Mouse (Mus musculus): ENCODE measurements at regions not wholly inside any gene's neighbourhood (a gene's known extent, or its start where the extent isn't known, plus 50 kb on each side); places are given as distances from the start of the nearest gene placed in this dataset.

DNA sequence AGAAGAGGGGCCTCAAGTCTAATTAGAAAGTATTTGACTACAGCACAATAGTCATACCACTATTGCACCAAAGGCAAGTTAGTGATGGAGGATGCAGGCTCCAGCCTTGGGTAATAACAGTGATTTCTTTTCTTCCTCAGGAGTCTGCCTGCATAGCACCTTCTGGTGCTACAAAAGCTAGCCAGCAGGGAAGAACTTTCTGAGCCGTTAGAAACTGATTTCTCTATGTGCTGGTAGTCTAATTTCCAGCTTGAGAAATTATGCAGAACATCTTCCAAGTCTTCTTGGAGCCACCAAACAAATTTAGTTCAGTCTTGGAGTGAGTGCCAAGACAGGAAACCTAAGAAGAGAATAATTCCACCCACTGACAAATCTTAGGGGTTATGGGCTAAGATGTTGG lies 115.2 kb upstream of the Foxa2 start:
- Histone ChIP-seq H3K4me2 (replicated peaks; ENCODE audit: low read depth) (no peak overlapping the region), H3K27me3 (ENCODE audit: control insufficient read depth, insufficient read depth, low read length) (no peaks in the 10 kb centered on the region), H3K9me3 (ENCODE audit: control insufficient read depth, low read length) (no peaks in the 10 kb centered on the region), H3K4me1 (replicated peaks; ENCODE audit: control insufficient read depth, insufficient read depth) (no peaks in the 10 kb centered on the region), H3K36me3 (ENCODE audit: control insufficient read depth, insufficient read depth, low read length) (no peaks in the 10 kb centered on the region), H3K4me3 (ENCODE audit: low read depth, low read length) (no peak overlapping the region), H3K9ac (ENCODE audit: low read length) (no peak overlapping the region), H3K27ac (replicated peaks) (no peak overlapping the region)
- no peak for DNase-seq (ENCODE audit: low spot score)
- WGBS: 49% methylated on average over 1 of the region's 1 CpGs
- TF ChIP-seq CTCF (IDR thresholded peaks at IDR 0.05; ENCODE audit: low read depth) (no peak), EP300 (optimal IDR thresholded peaks at IDR 0.05) (no peak)
- no peak for ATAC-seq (ENCODE audit: low FRiP score, low TSS enrichment)

DNA sequence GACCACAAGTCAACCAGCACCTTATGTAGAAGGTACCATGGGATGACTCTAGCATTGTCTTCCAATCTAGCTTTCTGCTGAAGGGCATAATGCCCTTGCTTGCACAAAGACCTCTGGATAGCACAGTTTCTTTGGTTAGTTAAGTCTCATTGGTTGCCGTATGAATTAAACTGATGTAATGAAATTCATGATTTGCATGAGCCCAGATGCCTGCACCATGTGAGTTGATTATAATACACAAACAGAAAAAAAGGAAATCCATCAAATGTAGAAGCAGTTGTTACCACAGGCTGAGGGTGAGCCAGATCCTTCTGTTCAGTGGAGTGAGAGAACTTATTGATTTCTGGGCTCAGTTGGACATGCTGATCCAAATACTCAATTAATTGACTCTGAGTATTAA lies 115.8 kb upstream of the Foxa2 start:
- H3K4me2 ChIP-seq (replicated peaks; ENCODE audit: low read depth): no peak overlapping the region
- H3K27ac ChIP-seq (replicated peaks): no peak overlapping the region
- ATAC-seq (ENCODE audit: low FRiP score, low TSS enrichment): no peak
- H3K9ac ChIP-seq (ENCODE audit: low read length): no peak overlapping the region
- no peaks in the 10 kb centered on the region for H3K36me3 ChIP-seq (ENCODE audit: control insufficient read depth, insufficient read depth, low read length)
- no peak for DNase-seq (ENCODE audit: low spot score)
- H3K4me1 ChIP-seq (replicated peaks; ENCODE audit: control insufficient read depth, insufficient read depth): no peaks in the 10 kb centered on the region
- no peaks in the 10 kb centered on the region for H3K27me3 ChIP-seq (ENCODE audit: control insufficient read depth, insufficient read depth, low read length)
- no peaks in the 10 kb centered on the region for H3K9me3 ChIP-seq (ENCODE audit: control insufficient read depth, low read length)
- WGBS: 86% methylated on average over 1 of the region's 1 CpGs
- H3K4me3 ChIP-seq (ENCODE audit: low read depth, low read length): no peak overlapping the region
- no peak for TF ChIP-seq CTCF (IDR thresholded peaks at IDR 0.05; ENCODE audit: low read depth)
- TF ChIP-seq EP300 (optimal IDR thresholded peaks at IDR 0.05): no peak

DNA sequence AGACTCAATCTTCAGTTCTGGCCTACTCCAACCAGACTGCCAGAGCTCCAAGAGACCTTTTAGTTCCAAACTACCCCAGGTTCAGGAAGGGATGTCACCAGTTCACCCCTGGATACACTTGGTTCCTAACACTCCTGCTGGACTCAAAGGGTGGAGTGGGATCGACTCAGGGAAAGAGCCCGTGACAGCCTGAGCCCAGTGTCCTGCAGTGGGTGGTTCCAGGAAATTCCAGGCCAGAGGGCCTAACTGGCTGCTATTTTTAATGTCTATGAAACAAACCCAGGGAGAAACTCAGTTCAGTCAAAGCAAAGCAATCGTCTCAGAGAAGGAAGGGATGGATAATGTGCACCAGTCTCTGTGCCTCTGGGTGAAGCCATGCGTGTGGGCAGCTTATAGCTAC lies 124.3 kb upstream of the Foxa2 start:
- Histone ChIP-seq H3K9ac (ENCODE audit: low read length) (no peak overlapping the region), H3K36me3 (ENCODE audit: control insufficient read depth, insufficient read depth, low read length) (no peaks in the 10 kb centered on the region), H3K4me3 (ENCODE audit: low read depth, low read length) (no peak overlapping the region), H3K9me3 (ENCODE audit: control insufficient read depth, low read length) (no peaks in the 10 kb centered on the region), H3K27me3 (ENCODE audit: control insufficient read depth, insufficient read depth, low read length) (no peaks in the 10 kb centered on the region), H3K4me2 (replicated peaks; ENCODE audit: low read depth) (no peak overlapping the region), H3K4me1 (replicated peaks; ENCODE audit: control insufficient read depth, insufficient read depth) (no peaks in the 10 kb centered on the region), H3K27ac (replicated peaks) (0 out of 2 replicates have a peak overlapping the region, but pooled peaks have one; percentile 24)
- TF ChIP-seq CTCF (IDR thresholded peaks at IDR 0.05; ENCODE audit: low read depth) (no peak), EP300 (optimal IDR thresholded peaks at IDR 0.05) (no peak)
- 58% methylated on average over 4 of the region's 4 CpGs for WGBS
- DNase-seq (ENCODE audit: low spot score) (no peak), ATAC-seq (ENCODE audit: low FRiP score, low TSS enrichment) (no peak)

DNA sequence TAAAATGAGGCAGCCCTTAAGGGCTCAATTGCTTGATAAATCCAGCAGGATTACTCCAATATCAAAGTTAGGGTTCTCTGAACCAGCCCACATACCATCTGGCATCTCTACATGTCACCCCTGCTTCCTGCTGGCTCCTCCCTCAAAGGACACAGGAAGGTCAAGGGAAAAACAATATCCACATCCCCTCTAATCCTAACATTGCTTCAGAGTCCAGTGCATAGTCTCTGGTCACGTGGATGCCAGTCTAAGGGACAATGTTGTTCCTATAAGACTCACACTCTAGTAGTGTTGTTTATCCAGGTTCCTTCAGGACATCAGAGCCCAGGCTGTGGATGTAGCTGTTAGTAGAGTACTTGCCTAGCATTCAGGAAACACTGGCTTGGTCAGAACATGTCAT lies 124.9 kb upstream of the Foxa2 start:
- Histone ChIP-seq H3K9me3 (ENCODE audit: control insufficient read depth, low read length) (no peaks in the 10 kb centered on the region), H3K9ac (ENCODE audit: low read length) (no peak overlapping the region), H3K27me3 (ENCODE audit: control insufficient read depth, insufficient read depth, low read length) (no peaks in the 10 kb centered on the region), H3K27ac (replicated peaks) (0 out of 2 replicates have a peak overlapping the region, but pooled peaks have one; percentile 24), H3K4me1 (replicated peaks; ENCODE audit: control insufficient read depth, insufficient read depth) (no peaks in the 10 kb centered on the region), H3K4me3 (ENCODE audit: low read depth, low read length) (no peak overlapping the region), H3K4me2 (replicated peaks; ENCODE audit: low read depth) (no peak overlapping the region), H3K36me3 (ENCODE audit: control insufficient read depth, insufficient read depth, low read length) (no peaks in the 10 kb centered on the region)
- TF ChIP-seq CTCF (IDR thresholded peaks at IDR 0.05; ENCODE audit: low read depth): no peak
- no peak for TF ChIP-seq EP300 (optimal IDR thresholded peaks at IDR 0.05)
- no peak for ATAC-seq (ENCODE audit: low FRiP score, low TSS enrichment)
- no peak for DNase-seq (ENCODE audit: low spot score)
- WGBS: 61% methylated on average over 1 of the region's 1 CpGs

DNA sequence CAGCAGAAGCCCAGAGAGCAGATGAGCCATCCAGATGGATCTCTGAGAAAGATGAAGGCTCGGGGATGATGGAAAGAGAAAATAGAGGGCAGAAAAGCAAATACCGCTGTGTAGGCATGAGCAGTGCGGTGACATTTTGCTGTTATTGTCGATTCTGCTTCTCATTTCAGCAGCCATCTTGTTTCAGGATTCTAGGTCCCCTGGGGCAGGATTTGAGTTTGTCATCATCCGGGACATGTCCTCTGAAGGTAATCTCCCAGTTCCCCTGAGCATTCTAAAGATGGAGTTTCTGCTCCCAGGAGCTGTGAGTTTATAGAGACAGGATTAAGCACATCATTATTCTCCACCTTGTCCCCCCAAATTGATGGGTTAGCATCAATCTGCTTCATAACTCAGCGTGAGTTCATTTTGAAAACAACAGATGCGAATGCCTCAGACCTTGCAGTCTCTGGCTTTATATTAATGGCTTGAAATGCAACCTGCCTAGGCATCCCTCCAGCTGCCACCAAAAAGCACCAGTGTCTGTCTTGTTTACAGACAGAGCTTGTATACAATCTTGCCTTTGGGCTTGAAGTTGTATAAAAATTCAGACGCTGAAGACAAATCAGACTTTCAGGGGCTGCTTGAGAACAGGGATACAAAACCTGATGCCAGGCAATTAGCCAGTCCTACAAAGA lies 128.6 kb upstream of the Foxa2 start:
- H3K4me3 ChIP-seq (ENCODE audit: low read depth, low read length): no peak overlapping the region
- TF ChIP-seq CTCF (IDR thresholded peaks at IDR 0.05; ENCODE audit: low read depth) (no peak), EP300 (optimal IDR thresholded peaks at IDR 0.05) (no peak)
- H3K36me3 ChIP-seq (ENCODE audit: control insufficient read depth, insufficient read depth, low read length): no peaks in the 10 kb centered on the region
- H3K9me3 ChIP-seq (ENCODE audit: control insufficient read depth, low read length): no peaks in the 10 kb centered on the region
- WGBS: 74% methylated on average over 8 of the region's 8 CpGs
- H3K4me1 ChIP-seq (replicated peaks; ENCODE audit: control insufficient read depth, insufficient read depth): no peaks in the 10 kb centered on the region
- H3K9ac ChIP-seq (ENCODE audit: low read length): no peak overlapping the region
- no peaks in the 10 kb centered on the region for H3K27me3 ChIP-seq (ENCODE audit: control insufficient read depth, insufficient read depth, low read length)
- DNase-seq (ENCODE audit: low spot score): no peak
- H3K4me2 ChIP-seq (replicated peaks; ENCODE audit: low read depth): no peak overlapping the region
- H3K27ac ChIP-seq (replicated peaks): no peak overlapping the region
- ATAC-seq (ENCODE audit: low FRiP score, low TSS enrichment): no peak

DNA sequence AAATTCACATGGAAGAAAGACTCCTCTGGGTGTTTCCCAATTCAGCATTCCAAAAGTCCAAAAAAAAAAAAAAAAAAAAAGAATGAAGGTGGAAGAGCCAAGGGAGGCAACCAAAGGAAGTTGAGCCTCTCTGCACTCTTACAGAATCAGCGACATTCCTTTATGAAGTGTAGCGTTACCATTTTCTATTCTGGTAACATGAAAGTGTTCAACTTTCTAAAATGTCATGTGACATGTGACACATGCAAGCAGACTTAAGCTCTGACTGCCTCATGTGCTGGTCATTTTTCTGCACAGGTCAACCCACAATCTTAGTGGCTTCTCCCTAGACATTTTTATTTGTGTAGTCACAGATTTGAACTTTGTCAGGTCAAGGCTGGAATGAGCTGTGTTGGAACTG lies 133.5 kb upstream of the Foxa2 start:
- Histone ChIP-seq H3K4me1 (replicated peaks; ENCODE audit: control insufficient read depth, insufficient read depth) (no peaks in the 10 kb centered on the region), H3K4me2 (replicated peaks; ENCODE audit: low read depth) (no peak overlapping the region), H3K36me3 (ENCODE audit: control insufficient read depth, insufficient read depth, low read length) (no peaks in the 10 kb centered on the region), H3K27me3 (ENCODE audit: control insufficient read depth, insufficient read depth, low read length) (no peaks in the 10 kb centered on the region), H3K4me3 (ENCODE audit: low read depth, low read length) (no peak overlapping the region), H3K27ac (replicated peaks) (no peak overlapping the region), H3K9me3 (ENCODE audit: control insufficient read depth, low read length) (no peaks in the 10 kb centered on the region), H3K9ac (ENCODE audit: low read length) (no peak overlapping the region)
- TF ChIP-seq EP300 (optimal IDR thresholded peaks at IDR 0.05): no peak
- TF ChIP-seq CTCF (IDR thresholded peaks at IDR 0.05; ENCODE audit: low read depth): no peak
- 61% methylated on average over 2 of the region's 2 CpGs for WGBS
- no peak for DNase-seq (ENCODE audit: low spot score)
- no peak for ATAC-seq (ENCODE audit: low FRiP score, low TSS enrichment)

Data from stomach, postnatal 0 days (tissue).